Comparison of ENCODE assay signal across 26 mouse cellular contexts in genomic region chr9:43684596-43684995, GRCm38 (mm10). TPM values are rescaled to one million over a fixed set of nuclear protein-coding genes. Genes with fewer than 3 reads are reported as not detected.
DNase-seq lines count a peak whose midpoint lies in the region; ATAC-seq and TF ChIP-seq lines count a peak whose summit lies in the region.
"Had no signal": no experiment of that assay in that cellular context is flagged by ENCODE, and none has a peak within 500 bp of the region (broad histone marks: within the 10 kb centered on the region; RNA-seq: fewer than 3 reads in every experiment).

No protein-coding gene starts in this region.

- H3K79me2 ChIP-seq in CH12.LX (replicated peaks; ENCODE audit: control insufficient read depth, extremely low read depth, insufficient read depth, poor library complexity, severe bottlenecking) (no peaks in the 10 kb centered on the region), myocyte (ENCODE audit: control insufficient read depth, insufficient read depth) (no peaks in the 10 kb centered on the region)

- in situ Hi-C loops in CH12.LX (cut with MboI; ENCODE audit: low pct_ligation_motif_present, low pct_unique_long_range_greater_than_20kb, low sequenced_read_pairs): no loop called here

- peaks cover 3 to 5% of the 10 kb centered on the region in 2 experiments; a peak in 2 of 4 replicates for H3K4me1 ChIP-seq in CH12.LX (ENCODE audit: control insufficient read depth in 1 of 2, insufficient read depth in 2 of 2)
- no peaks in the 10 kb centered on the region for H3K4me1 ChIP-seq in midbrain, postnatal 0 days (ENCODE audit: insufficient read depth, low read length)
- H3K4me1 ChIP-seq: embryonic facial prominence, embryonic 15.5 days had no signal

- WGBS in midbrain, postnatal 0 days: 84% methylated on average over 5 of the region's 5 CpGs

- TF ChIP-seq EP300 in CH12.LX (IDR thresholded peaks at IDR 0.05; ENCODE audit: low read length): no peak

- H3K27ac ChIP-seq in CH12.LX (ENCODE audit: insufficient read depth, low read depth): no peak overlapping the region
- no peak overlapping the region for H3K27ac ChIP-seq in midbrain, postnatal 0 days (ENCODE audit: low read depth, low read length)
- H3K27ac ChIP-seq: embryonic facial prominence, embryonic 13.5 days; embryonic facial prominence, embryonic 15.5 days; forebrain, embryonic 13.5 days; forebrain, embryonic 15.5 days had no signal

- peak; percentile 21 to 22; a peak in 2 of 4 replicates for ATAC-seq in hematopoietic stem cell, adult 5-6 weeks (replicated peaks in 1 of 2; ENCODE audit: insufficient read depth in 1 of 2, low FRiP score in 2 of 2, low TSS enrichment in 1 of 2, low read depth in 1 of 2, poor library complexity in 2 of 2, severe bottlenecking in 2 of 2)
- ATAC-seq in midbrain, postnatal 0 days (ENCODE audit: low FRiP score): no peak
- ATAC-seq: CD4-positive, CD25-positive, alpha-beta regulatory T cell, adult 4 months; forebrain, embryonic 13.5 days; forebrain, embryonic 15.5 days; forebrain, postnatal 0 days had no signal

- H3K9me3 ChIP-seq in CH12.LX (replicated peaks; ENCODE audit: low read length): no peaks in the 10 kb centered on the region
- no peaks in the 10 kb centered on the region for H3K9me3 ChIP-seq in midbrain, postnatal 0 days (ENCODE audit: low read length)
- H3K9me3 ChIP-seq: embryonic facial prominence, embryonic 13.5 days; embryonic facial prominence, embryonic 15.5 days; forebrain, embryonic 13.5 days; forebrain, embryonic 15.5 days had no signal

- H3K36me3 ChIP-seq in CH12.LX (replicated peaks in 1 of 2; ENCODE audit: control insufficient read depth in 1 of 2, insufficient read depth in 1 of 2, low read length in 1 of 2) (no peaks in the 10 kb centered on the region), myocyte (ENCODE audit: control insufficient read depth, insufficient read depth) (no peaks in the 10 kb centered on the region)
- no peaks in the 10 kb centered on the region for H3K36me3 ChIP-seq in midbrain, postnatal 0 days (ENCODE audit: insufficient read depth, low read length)
- H3K36me3 ChIP-seq: embryonic facial prominence, embryonic 13.5 days; embryonic facial prominence, embryonic 15.5 days; forebrain, embryonic 15.5 days had no signal

- H3K4me3 ChIP-seq in CH12.LX (replicated peaks in 1 of 3; ENCODE audit: low read depth in 2 of 3, low read length in 2 of 3, poor library complexity in 1 of 3) (no peak overlapping the region), myocyte (no peak overlapping the region)
- no peak overlapping the region for H3K4me3 ChIP-seq in midbrain, postnatal 0 days (ENCODE audit: low read depth, low read length)
- H3K4me3 ChIP-seq: embryonic facial prominence, embryonic 13.5 days; embryonic facial prominence, embryonic 15.5 days; erythroblast, embryonic 14.5 days; forebrain, embryonic 13.5 days; forebrain, embryonic 15.5 days had no signal

- TF ChIP-seq POLR2A in CH12.LX (IDR thresholded peaks at IDR 0.05; ENCODE audit: low read depth, low read length): no peak
- no peak for TF ChIP-seq POLR2A in myocyte (IDR thresholded peaks at IDR 0.05; ENCODE audit: insufficient read length, low read depth)

- DNase-seq in 3T3-L1 (ENCODE audit: low read depth, low spot score) (peak; percentile 77), CH12.LX (ENCODE audit: extremely low read depth) (peak; percentile 33)
- DNase-seq in left cerebral cortex, adult 11 months (ENCODE audit: low spot score): no peak
- no peak for DNase-seq in adrenal gland, postnatal 25 days
- DNase-seq in adrenal gland, postnatal 4 days (ENCODE audit: low spot score in 2 of 2): no peak
- no peak for DNase-seq in midbrain, postnatal 0 days (ENCODE audit: low spot score)
- DNase-seq: adrenal gland, adult 2 months; adrenal gland, postnatal 10 days; adrenal gland, postnatal 36 days; B cell, adult 2 months; cerebellum, adult 11 months; cerebellum, adult 18-20 months; cerebellum, adult 8-10 months; cerebellum, adult 9-11 months; cerebellum, postnatal 14 days; cerebellum, postnatal 36 days; embryo, embryonic 11 days; forebrain, postnatal 0 days had no signal

- no peak overlapping the region for H3K9ac ChIP-seq in CH12.LX (ENCODE audit: insufficient read depth, low read depth)
- no peak overlapping the region for H3K9ac ChIP-seq in midbrain, postnatal 0 days (replicated peaks; ENCODE audit: low read length, poor library complexity, severe bottlenecking)
- H3K9ac ChIP-seq: embryonic facial prominence, embryonic 13.5 days; embryonic facial prominence, embryonic 15.5 days; forebrain, embryonic 13.5 days; forebrain, embryonic 15.5 days; forebrain, postnatal 0 days had no signal

- no peak overlapping the region for H3ac ChIP-seq in myocyte (ENCODE audit: control insufficient read depth, insufficient read length)

- H3K27me3 ChIP-seq in CH12.LX (replicated peaks): peaks cover 66% of the 10 kb centered on the region
- no peaks in the 10 kb centered on the region for H3K27me3 ChIP-seq in myocyte (ENCODE audit: control insufficient read depth, insufficient read depth, insufficient read length)
- H3K27me3 ChIP-seq in midbrain, postnatal 0 days (ENCODE audit: insufficient read depth, low read length): no peaks in the 10 kb centered on the region
- H3K27me3 ChIP-seq: embryonic facial prominence, embryonic 13.5 days; embryonic facial prominence, embryonic 15.5 days; forebrain, embryonic 13.5 days; forebrain, embryonic 15.5 days had no signal

- H3K4me2 ChIP-seq in CH12.LX (ENCODE audit: insufficient read depth, low read depth, poor library complexity, severe bottlenecking) (no peak overlapping the region), myocyte (ENCODE audit: low read depth) (peak overlapping the region; percentile 30)
- no peak overlapping the region for H3K4me2 ChIP-seq in midbrain, postnatal 0 days (ENCODE audit: low read depth, low read length, poor library complexity, severe bottlenecking)
- H3K4me2 ChIP-seq: embryonic facial prominence, embryonic 13.5 days; embryonic facial prominence, embryonic 15.5 days; forebrain, embryonic 13.5 days; forebrain, embryonic 15.5 days had no signal

- no peak for TF ChIP-seq RAD21 in CH12.LX (IDR thresholded peaks at IDR 0.05; ENCODE audit: low read depth, low read length)

- TF ChIP-seq CTCF in CH12.LX (conservative IDR thresholded peaks at IDR 0.05 in 1 of 2, IDR thresholded peaks at IDR 0.05 in 1 of 2; ENCODE audit: low read depth in 2 of 2, low read length in 2 of 2): no peak
- no peak for TF ChIP-seq CTCF in midbrain, postnatal 0 days (IDR thresholded peaks at IDR 0.05)

- dilution Hi-C loops in CH12.LX (cut with MboI; ENCODE audit: extremely low pct_ligation_motif_present, extremely low pct_unique_long_range_greater_than_20kb, low sequenced_read_pairs): no loop called here

TF ChIP-seq in CH12.LX, 34 proteins besides CTCF, POLR2A, EP300 and RAD21:
- TF ChIP-seq MYC (IDR thresholded peaks at IDR 0.05; ENCODE audit: low read depth, low read length): no peak
- TF ChIP-seq IRF4 (IDR thresholded peaks at IDR 0.05; ENCODE audit: low read depth, low read length): no peak
- no peak for TF ChIP-seq E2F4 (IDR thresholded peaks at IDR 0.05; ENCODE audit: insufficient replicate concordance, low read depth, low read length)
- TF ChIP-seq MXI1 (IDR thresholded peaks at IDR 0.05; ENCODE audit: low read depth, low read length): no peak
- TF ChIP-seq CHD1 (IDR thresholded peaks at IDR 0.05; ENCODE audit: low read depth, low read length): no peak
- no peak for TF ChIP-seq ZMIZ1 (IDR thresholded peaks at IDR 0.05; ENCODE audit: low read depth, low read length)
- TF ChIP-seq SIN3A (IDR thresholded peaks at IDR 0.05; ENCODE audit: low read length): no peak
- no peak for TF ChIP-seq USF1 (IDR thresholded peaks at IDR 0.05; ENCODE audit: low read depth, low read length)
- TF ChIP-seq GABPA (IDR thresholded peaks at IDR 0.05; ENCODE audit: insufficient replicate concordance, low read depth, low read length): no peak
- TF ChIP-seq MEF2A (IDR thresholded peaks at IDR 0.05; ENCODE audit: borderline replicate concordance, low read depth, low read length): no peak
- no peak for TF ChIP-seq HCFC1 (IDR thresholded peaks at IDR 0.05; ENCODE audit: low read depth, low read length)
- no peak for TF ChIP-seq MAZ (IDR thresholded peaks at IDR 0.05; ENCODE audit: low read depth, low read length)
- TF ChIP-seq USF2 (conservative IDR thresholded peaks at IDR 0.05; ENCODE audit: low read depth, low read length): no peak

TF ChIP-seq in myocyte, 11 proteins besides CTCF, POLR2A, EP300 and RAD21:
- TF ChIP-seq MYOG (IDR thresholded peaks at IDR 0.05; ENCODE audit: control insufficient read depth in 1 of 3, insufficient read depth in 1 of 3, insufficient read length in 2 of 3, low read depth in 2 of 3): no peak
- TF ChIP-seq MYOD1 (IDR thresholded peaks at IDR 0.05; ENCODE audit: control insufficient read depth in 1 of 3, insufficient read length in 2 of 3, low read depth in 2 of 3): no peak

RNA-seq across cellular contexts. Expression of gene Nectin1, which starts 59.2 kb away (rescaled TPM):
- total RNA-seq in CH12.LX (2012; rRNA removed): 1.6 and 1.9 TPM in 2 replicates
- total RNA-seq in CH12.LX (2014; rRNA removed): 0.09 and 0.26 TPM in 2 replicates
- 1.4 and 1.8 TPM in 2 replicates for polyA plus RNA-seq in CH12.LX (2012; ENCODE audit: insufficient read length, low read depth)
- 0.38 and 0.50 TPM in 2 replicates for total RNA-seq in hematopoietic stem cell, adult 5-6 weeks (2017)
- 2.2 TPM for polyA plus RNA-seq in myocyte (2012; fragmentation: generic; extraction: Trizol)
- 23.6 and 25.7 TPM in 2 replicates for total RNA-seq in adrenal gland, postnatal 25 days (2021)
- 10 to 100 TPM; 22.0 to 22.5 TPM for total RNA-seq in adrenal gland, postnatal 4 days (2021)
- 64.7 and 71.6 TPM in 2 replicates for total RNA-seq in midbrain, postnatal 0 days (2014; rRNA removed)
- 14.9 and 15.4 TPM in 2 replicates for polyA plus RNA-seq in midbrain, postnatal 0 days (2015; fragmentation: Nextera tagmentation; extraction: Ambion mirVana)

Comparison
In these comparisons a context has a peak if more than half of its experiments do, and no peak if none do; other contexts are left out.
1. DNase-seq: peak in 3T3-L1 (single experiment) and CH12.LX (single experiment); none in left cerebral cortex, adult 11 months (single experiment), adrenal gland, postnatal 25 days (single experiment), adrenal gland, postnatal 4 days (0 of 2) and midbrain, postnatal 0 days (single experiment).